8 mouse cellular contexts compared by ENCODE assay signal in the genomic region with DNA sequence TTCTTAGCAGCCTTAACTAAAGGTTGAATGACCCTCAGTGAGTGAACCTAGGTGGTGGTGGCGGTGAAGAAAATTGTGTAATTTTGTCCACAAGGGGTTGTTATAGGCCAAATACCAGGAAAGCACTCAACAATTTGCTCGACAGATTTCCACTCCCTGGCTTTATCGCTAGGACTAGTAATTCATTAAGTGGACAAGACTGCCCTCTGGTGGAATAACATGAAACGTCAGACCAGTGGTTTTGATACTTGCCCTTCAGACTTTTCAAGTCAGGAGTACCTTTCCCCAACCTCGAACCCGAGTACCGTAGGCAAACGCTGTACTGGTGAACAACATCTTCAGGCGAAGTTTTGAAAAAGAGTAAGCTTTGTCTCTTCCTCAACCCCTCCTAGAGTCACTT. TPM values are rescaled to one million over a fixed set of nuclear protein-coding genes. Genes with fewer than 3 reads are reported as not detected.
DNase-seq lines count a peak whose midpoint lies in the region; ATAC-seq and TF ChIP-seq lines count a peak whose summit lies in the region.

No protein-coding gene starts in this region.

- H3K4me3 ChIP-seq in bone marrow, adult 2 months (replicated peaks; ENCODE audit: control insufficient read depth, low read depth, low read length) = no peak overlapping the region
- no peak overlapping the region for H3K4me3 ChIP-seq in liver, embryonic 14.5 days (ENCODE audit: insufficient read depth in 1 of 2, low read depth in 2 of 2, low read length in 2 of 2)
- no peak overlapping the region for H3K4me3 ChIP-seq in neural tube, embryonic 11.5 days (ENCODE audit: low read depth, low read length)
- H3K4me3 ChIP-seq in thymus, adult 2 months (ENCODE audit: control insufficient read depth, insufficient read depth, low read length) = no peak overlapping the region

- H3K27ac ChIP-seq in bone marrow, adult 2 months (ENCODE audit: control insufficient read depth, insufficient read depth, low read depth, low read length, poor library complexity) = no peak overlapping the region
- H3K27ac ChIP-seq in liver, embryonic 14.5 days = no peak overlapping the region
- H3K27ac ChIP-seq in neural tube, embryonic 11.5 days (ENCODE audit: low read depth, low read length) = no peak overlapping the region
- H3K27ac ChIP-seq in thymus, adult 2 months (ENCODE audit: control insufficient read depth, insufficient read depth, low read length) = no peak overlapping the region

- TF ChIP-seq CTCF in bone marrow, adult 2 months (IDR thresholded peaks at IDR 0.05; ENCODE audit: control insufficient read depth, insufficient read depth, low read length) = peak; percentile 22; the same call in 1 of the 2 replicates
- peak; percentile 74 for TF ChIP-seq CTCF in liver, embryonic 14.5 days (IDR thresholded peaks at IDR 0.05; ENCODE audit: low read depth)
- no peak for TF ChIP-seq CTCF in thymus, adult 2 months (IDR thresholded peaks at IDR 0.05; ENCODE audit: borderline replicate concordance, control insufficient read depth, extremely low read depth, insufficient read depth, low read length, poor library complexity)

- no peaks in the 10 kb centered on the region for H3K9me3 ChIP-seq in liver, embryonic 14.5 days (ENCODE audit: control insufficient read depth, low read length)
- H3K9me3 ChIP-seq in neural tube, embryonic 11.5 days (ENCODE audit: control insufficient read depth, low read length) = no peaks in the 10 kb centered on the region

- H3K36me3 ChIP-seq in liver, embryonic 14.5 days (replicated peaks; ENCODE audit: control insufficient read depth, insufficient read depth, low read depth) = no peaks in the 10 kb centered on the region
- no peaks in the 10 kb centered on the region for H3K36me3 ChIP-seq in neural tube, embryonic 11.5 days (ENCODE audit: control insufficient read depth, insufficient read depth, low read length)
- no peaks in the 10 kb centered on the region for H3K36me3 ChIP-seq in thymus, adult 2 months (ENCODE audit: control insufficient read depth, insufficient read depth, low read length)

- intact Hi-C loops in heart, postnatal 14 days (cut with DNase I) = loop anchor here (1.0 to 2.0 kb wide), 2 partner anchors 50 to 165 kb away; no protein-coding TSS in a partner anchor

- TF ChIP-seq POLR2A in bone marrow, adult 2 months (IDR thresholded peaks at IDR 0.05; ENCODE audit: borderline replicate concordance, control insufficient read depth, low read depth, low read length) = no peak
- no peak for TF ChIP-seq POLR2A in thymus, adult 2 months (IDR thresholded peaks at IDR 0.05; ENCODE audit: control insufficient read depth, extremely low read depth, insufficient read depth, low read length, poor library complexity)

- peaks cover 2% of the 10 kb centered on the region; the same call in 1 of the 2 replicates for H3K4me1 ChIP-seq in bone marrow, adult 2 months (ENCODE audit: control insufficient read depth, insufficient read depth, low read length)
- peaks cover 0 to 4% of the 10 kb centered on the region in 2 experiments; a peak in 1 of 4 replicates for H3K4me1 ChIP-seq in liver, embryonic 14.5 days (replicated peaks; ENCODE audit: control insufficient read depth in 2 of 2, insufficient read depth in 2 of 2, low read length in 1 of 2)
- peaks cover 2% of the 10 kb centered on the region for H3K4me1 ChIP-seq in neural tube, embryonic 11.5 days (ENCODE audit: control insufficient read depth, insufficient read depth, low read length)
- peaks cover 9% of the 10 kb centered on the region for H3K4me1 ChIP-seq in thymus, adult 2 months (replicated peaks; ENCODE audit: control insufficient read depth, insufficient read depth, low read length)

- no peak for TF ChIP-seq EP300 in liver, embryonic 14.5 days (IDR thresholded peaks at IDR 0.05; ENCODE audit: low read depth)

- ATAC-seq in erythroblast, adult 5-6 weeks (replicated peaks; ENCODE audit: low FRiP score, poor library complexity, severe bottlenecking) = peak; percentile 83
- ATAC-seq in liver, embryonic 14.5 days (ENCODE audit: insufficient read depth) = peak; percentile 17; the same call in 1 of the 2 replicates
- no peak for ATAC-seq in neural tube, embryonic 11.5 days (ENCODE audit: insufficient read depth, low FRiP score, low TSS enrichment)

- DNase-seq in CD8-positive naive resting alpha-beta T cell, adult 2 months (ENCODE audit: low read depth in 2 of 2, low spot score in 2 of 2) = peak; percentile 77 to 84
- peak; percentile 65 to 85 for DNase-seq in heart, postnatal 14 days
- DNase-seq in kidney, postnatal 36 days = peak; percentile 85 to 90
- peak; percentile 57 to 63 (median 63) for DNase-seq in liver, embryonic 14.5 days (ENCODE audit: low read depth in 3 of 3, low spot score in 3 of 3)
- peak; percentile 78 for DNase-seq in neural tube, embryonic 11.5 days (ENCODE audit: low spot score)
- peak; percentile 76 for DNase-seq in thymus, adult 2 months

- H3K27me3 ChIP-seq in liver, embryonic 14.5 days (ENCODE audit: control insufficient read depth, insufficient read depth, low read length) = peaks cover 56% of the 10 kb centered on the region
- H3K27me3 ChIP-seq in neural tube, embryonic 11.5 days (ENCODE audit: control insufficient read depth, insufficient read depth, low read length) = peaks cover 9% of the 10 kb centered on the region
- H3K27me3 ChIP-seq in thymus, adult 2 months (ENCODE audit: control insufficient read depth, insufficient read depth, low read length) = peaks cover 2% of the 10 kb centered on the region; the same call in 1 of the 2 replicates

- H3K9ac ChIP-seq in liver, embryonic 14.5 days (replicated peaks) = no peak overlapping the region
- H3K9ac ChIP-seq in neural tube, embryonic 11.5 days (ENCODE audit: low read length) = no peak overlapping the region

- WGBS in bone marrow, adult 2 months = under 1% methylated on average over 9 of the region's 9 CpGs
- 0% methylated on average over 9 of the region's 9 CpGs for WGBS in liver, embryonic 14.5 days (ENCODE audit: insufficient replicate concordance)
- under 1% methylated on average over 9 of the region's 9 CpGs for WGBS in neural tube, embryonic 11.5 days
- WGBS in thymus, adult 2 months = 1% methylated on average over 9 of the region's 9 CpGs

- no peak overlapping the region for H3K4me2 ChIP-seq in liver, embryonic 14.5 days (ENCODE audit: low read depth)
- H3K4me2 ChIP-seq in neural tube, embryonic 11.5 days (ENCODE audit: low read depth) = no peak overlapping the region

RNA-seq across cellular contexts. Expression of a gene that starts 3.9 kb away (rescaled TPM):
- polyA plus RNA-seq in bone marrow, adult 2 months (2011; ENCODE audit: insufficient read depth, insufficient read length, low replicate concordance, missing spikeins) = 2.4 and 3.6 TPM in 2 replicates
- total RNA-seq in erythroblast, adult 5-6 weeks (2015; ENCODE audit: low replicate concordance) = not detected in 2 replicates
- total RNA-seq in erythroblast, adult 5-6 weeks (2017; ENCODE audit: low replicate concordance) = not detected in 2 replicates
- 1 to 10 TPM; 2.8 TPM for total RNA-seq in heart, postnatal 14 days (2021)
- 0.32 and 0.36 TPM in 2 replicates for polyA plus RNA-seq in liver, embryonic 14.5 days (2012; rRNA removed)
- polyA plus RNA-seq in liver, embryonic 14.5 days (2014; fragmentation: Nextera tagmentation; extraction: Ambion mirVana) = 0.16 and 0.23 TPM in 2 replicates
- polyA plus RNA-seq in neural tube, embryonic 11.5 days (2014; fragmentation: Nextera tagmentation; extraction: Ambion mirVana) = 16.4 and 17.7 TPM in 2 replicates
- polyA plus RNA-seq in thymus, adult 2 months (2012; rRNA removed) = 5.6 and 5.8 TPM in 2 replicates

RNA-seq across cellular contexts. Expression of a gene that starts 5.4 kb away (rescaled TPM):
- 49.2 and 134 TPM in 2 replicates for polyA plus RNA-seq in bone marrow, adult 2 months (2011; ENCODE audit: insufficient read depth, insufficient read length, low replicate concordance, missing spikeins)
- total RNA-seq in erythroblast, adult 5-6 weeks (2015; ENCODE audit: low replicate concordance) = 90.9 and 115 TPM in 2 replicates
- total RNA-seq in erythroblast, adult 5-6 weeks (2017; ENCODE audit: low replicate concordance) = 27.2 and 35.5 TPM in 2 replicates
- 100 to 1,000 TPM; 127 to 131 TPM for total RNA-seq in heart, postnatal 14 days (2021)
- polyA plus RNA-seq in liver, embryonic 14.5 days (2012; rRNA removed) = 22.5 and 29.6 TPM in 2 replicates
- 73.0 and 85.0 TPM in 2 replicates for polyA plus RNA-seq in liver, embryonic 14.5 days (2014; fragmentation: Nextera tagmentation; extraction: Ambion mirVana)
- polyA plus RNA-seq in neural tube, embryonic 11.5 days (2014; fragmentation: Nextera tagmentation; extraction: Ambion mirVana) = 192 and 208 TPM in 2 replicates
- polyA plus RNA-seq in thymus, adult 2 months (2012; rRNA removed) = 43.9 and 62.1 TPM in 2 replicates

RNA-seq across cellular contexts. Expression of a gene that starts 27.3 kb away (rescaled TPM):
- 2.6 and 6.2 TPM in 2 replicates for polyA plus RNA-seq in bone marrow, adult 2 months (2011; ENCODE audit: insufficient read depth, insufficient read length, low replicate concordance, missing spikeins)
- 5.0 TPM in 1 of 2 replicates, not detected in the other for total RNA-seq in erythroblast, adult 5-6 weeks (2015; ENCODE audit: low replicate concordance)
- total RNA-seq in erythroblast, adult 5-6 weeks (2017; ENCODE audit: low replicate concordance) = 1.1 TPM in 1 of 2 replicates, not detected in the other
- 1 to 10 TPM; 8.6 to 9.5 TPM for total RNA-seq in heart, postnatal 14 days (2021)
- polyA plus RNA-seq in liver, embryonic 14.5 days (2012; rRNA removed) = 12.1 and 12.3 TPM in 2 replicates
- 13.6 and 15.8 TPM in 2 replicates for polyA plus RNA-seq in liver, embryonic 14.5 days (2014; fragmentation: Nextera tagmentation; extraction: Ambion mirVana)
- polyA plus RNA-seq in neural tube, embryonic 11.5 days (2014; fragmentation: Nextera tagmentation; extraction: Ambion mirVana) = 10.7 and 11.2 TPM in 2 replicates
- 14.0 and 21.8 TPM in 2 replicates for polyA plus RNA-seq in thymus, adult 2 months (2012; rRNA removed)

RNA-seq across cellular contexts. Expression of a gene that starts 28.4 kb away (rescaled TPM):
- 78.6 and 92.7 TPM in 2 replicates for polyA plus RNA-seq in bone marrow, adult 2 months (2011; ENCODE audit: insufficient read depth, insufficient read length, low replicate concordance, missing spikeins)
- total RNA-seq in erythroblast, adult 5-6 weeks (2015; ENCODE audit: low replicate concordance) = 25.4 and 37.0 TPM in 2 replicates
- total RNA-seq in erythroblast, adult 5-6 weeks (2017; ENCODE audit: low replicate concordance) = 22.7 and 24.7 TPM in 2 replicates
- 100 to 1,000 TPM; 177 to 183 TPM for total RNA-seq in heart, postnatal 14 days (2021)
- 67.2 and 95.9 TPM in 2 replicates for polyA plus RNA-seq in liver, embryonic 14.5 days (2012; rRNA removed)
- 99.2 and 99.8 TPM in 2 replicates for polyA plus RNA-seq in liver, embryonic 14.5 days (2014; fragmentation: Nextera tagmentation; extraction: Ambion mirVana)
- polyA plus RNA-seq in neural tube, embryonic 11.5 days (2014; fragmentation: Nextera tagmentation; extraction: Ambion mirVana) = 215 and 227 TPM in 2 replicates
- polyA plus RNA-seq in thymus, adult 2 months (2012; rRNA removed) = 137 and 173 TPM in 2 replicates

RNA-seq across cellular contexts. Expression of a gene that starts 38.2 kb away (rescaled TPM):
- polyA plus RNA-seq in bone marrow, adult 2 months (2011; ENCODE audit: insufficient read depth, insufficient read length, low replicate concordance, missing spikeins) = 1.4 and 1.9 TPM in 2 replicates
- total RNA-seq in erythroblast, adult 5-6 weeks (2015; ENCODE audit: low replicate concordance) = not detected in 2 replicates
- total RNA-seq in erythroblast, adult 5-6 weeks (2017; ENCODE audit: low replicate concordance) = not detected in 2 replicates
- 100 to 1,000 TPM; 163 to 167 TPM for total RNA-seq in heart, postnatal 14 days (2021)
- polyA plus RNA-seq in liver, embryonic 14.5 days (2012; rRNA removed) = 0.09 and 0.19 TPM in 2 replicates
- 0.04 and 0.15 TPM in 2 replicates for polyA plus RNA-seq in liver, embryonic 14.5 days (2014; fragmentation: Nextera tagmentation; extraction: Ambion mirVana)
- polyA plus RNA-seq in neural tube, embryonic 11.5 days (2014; fragmentation: Nextera tagmentation; extraction: Ambion mirVana) = 4.2 and 4.5 TPM in 2 replicates
- polyA plus RNA-seq in thymus, adult 2 months (2012; rRNA removed) = 5.9 and 14.5 TPM in 2 replicates
